In the genomic region with DNA sequence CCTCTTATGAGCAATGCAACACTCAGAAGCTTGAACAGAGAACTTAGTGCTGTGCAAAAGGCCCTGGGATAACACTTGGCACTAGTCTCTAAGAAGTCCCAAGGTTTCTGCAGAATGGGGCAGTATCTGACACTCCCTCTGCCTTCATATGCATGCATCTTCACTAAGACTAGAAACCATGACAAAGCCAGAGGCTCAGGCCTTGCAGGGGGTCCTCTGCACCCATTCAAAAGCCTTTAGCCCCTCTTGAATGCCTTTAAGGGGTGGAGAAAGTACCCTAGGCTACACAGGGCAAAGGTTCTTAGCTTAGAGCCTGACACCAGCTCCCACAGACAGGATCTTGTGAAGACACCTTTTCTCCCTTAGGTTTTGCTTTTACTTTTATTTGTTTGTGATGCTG, we compare ENCODE assay signal across 26 mouse cellular contexts. TPM values are rescaled to one million over a fixed set of nuclear protein-coding genes. Genes with fewer than 3 reads are reported as not detected.
"Had no signal": no experiment of that assay in that cellular context is flagged by ENCODE, and none has a peak within 500 bp of the region (broad histone marks: within the 10 kb centered on the region; RNA-seq: fewer than 3 reads in every experiment).

No protein-coding gene starts in this region.

- H3K9me3 ChIP-seq: heart, embryonic 13.5 days; heart, embryonic 15.5 days; hindbrain, embryonic 13.5 days; hindbrain, embryonic 15.5 days; limb, embryonic 13.5 days; limb, embryonic 15.5 days; liver, embryonic 12.5 days had no signal

- H3K4me1 ChIP-seq: hindbrain, embryonic 13.5 days; hindbrain, embryonic 15.5 days; limb, embryonic 13.5 days; limb, embryonic 15.5 days; liver, embryonic 12.5 days had no signal

- H3K27me3 ChIP-seq: heart, embryonic 13.5 days; heart, embryonic 15.5 days; hindbrain, embryonic 13.5 days; hindbrain, embryonic 15.5 days; limb, embryonic 13.5 days; limb, embryonic 15.5 days; liver, embryonic 12.5 days had no signal

- ATAC-seq: hindbrain, postnatal 0 days; intestine, embryonic 16.5 days; liver, embryonic 12.5 days had no signal

- H3K27ac ChIP-seq: heart, adult 2 months; heart, embryonic 13.5 days; heart, embryonic 15.5 days; hindbrain, embryonic 13.5 days; hindbrain, embryonic 15.5 days; hindbrain, postnatal 0 days; layer of hippocampus, adult 2 months; left cerebral cortex, adult 2 months; limb, embryonic 13.5 days; limb, embryonic 15.5 days; liver, embryonic 12.5 days; liver, embryonic 14.5 days had no signal

- H3K9ac ChIP-seq: heart, embryonic 13.5 days; heart, embryonic 15.5 days; hindbrain, embryonic 13.5 days; hindbrain, embryonic 15.5 days; limb, embryonic 13.5 days; limb, embryonic 15.5 days; liver, embryonic 12.5 days; liver, embryonic 14.5 days had no signal

- DNase-seq: gastrocnemius, postnatal 14 days; gastrocnemius, postnatal 36 days; heart, adult 2 months; heart, postnatal 14 days; heart, postnatal 36 days; kidney, adult 18-20 months; kidney, adult 8-10 months; kidney, postnatal 10 days; kidney, postnatal 25 days; kidney, postnatal 4 days; left cerebral cortex, postnatal 4 days; lung, adult 18-20 months had no signal

- H3K4me3 ChIP-seq: heart, adult 2 months; heart, embryonic 13.5 days; heart, embryonic 15.5 days; hindbrain, embryonic 13.5 days; hindbrain, embryonic 15.5 days; layer of hippocampus, adult 2 months; left cerebral cortex, adult 2 months; limb, embryonic 13.5 days; limb, embryonic 15.5 days; liver, embryonic 12.5 days had no signal

- H3K36me3 ChIP-seq: heart, embryonic 13.5 days; heart, embryonic 15.5 days; hindbrain, embryonic 13.5 days; hindbrain, embryonic 15.5 days; limb, embryonic 13.5 days; limb, embryonic 15.5 days; liver, embryonic 12.5 days had no signal

RNA-seq across cellular contexts. Expression of gene Sox11, which starts 21.7 kb away (rescaled TPM):
- total RNA-seq: hematopoietic stem cell, adult 5-6 weeks; liver, adult 2 months had no signal
- polyA plus RNA-seq: liver, adult 2 months had no signal
